Mouse (Mus musculus): ENCODE data around the gene Fam19a4. TPM values are rescaled to one million over a fixed set of nuclear protein-coding genes. Genes with fewer than 3 reads are reported as not detected.
"Not testable (repeated sequence)": the region's sequence is repeated elsewhere in the genome, so short reads cannot be mapped to it uniquely, and the experiment has no call there.

Gene Fam19a4
- total RNA-seq, 4 experiments from 2014 or later: 0.31 to 0.43 TPM; not detected in 2

- DNase-seq (ENCODE audit: low spot score in 2 of 2): no peak
Measured at GRCm38 (mm10) chr6:96944796-96945195, 115.4 kb downstream of the Fam19a4 start.

GRCm38 (mm10) chr6:96935776-96936175 lies 124.4 kb downstream of the Fam19a4 start:
- no peak for DNase-seq (ENCODE audit: low spot score in 2 of 2)

- no peak for DNase-seq (ENCODE audit: low spot score in 2 of 2)
Measured at GRCm38 (mm10) chr6:96909061-96909480, 151.1 kb downstream of the Fam19a4 start.

GRCm38 (mm10) chr6:96877105-96877504 lies 183.1 kb downstream of the Fam19a4 start:
- DNase-seq (ENCODE audit: low spot score in 2 of 2): not testable (repeated sequence)

GRCm38 (mm10) chr6:96876651-96877050 lies 183.6 kb downstream of the Fam19a4 start:
- not testable (repeated sequence) for DNase-seq (ENCODE audit: low spot score in 2 of 2)

- no peak for DNase-seq (ENCODE audit: low spot score in 2 of 2)
Measured at GRCm38 (mm10) chr6:96853065-96853464, 207.1 kb downstream of the Fam19a4 start.

GRCm38 (mm10) chr6:96843944-96844343 lies 216.3 kb downstream of the Fam19a4 start:
- no peak for DNase-seq (ENCODE audit: low spot score in 2 of 2)

GRCm38 (mm10) chr6:96840634-96841033 lies 219.6 kb downstream of the Fam19a4 start:
- DNase-seq (ENCODE audit: low spot score in 2 of 2): no peak

- no peak for DNase-seq (ENCODE audit: low spot score in 2 of 2)
Measured at GRCm38 (mm10) chr6:96826626-96827025, 233.6 kb downstream of the Fam19a4 start.

- no peak for DNase-seq (ENCODE audit: low spot score in 2 of 2)
Measured at GRCm38 (mm10) chr6:96802981-96803380, 257.2 kb downstream of the Fam19a4 start.

- no peak for DNase-seq (ENCODE audit: low spot score in 2 of 2)
Measured at GRCm38 (mm10) chr6:96798746-96799145, 261.5 kb downstream of the Fam19a4 start.

GRCm38 (mm10) chr6:96797451-96797850 lies 262.8 kb downstream of the Fam19a4 start:
- no peak for DNase-seq (ENCODE audit: low spot score in 2 of 2)

Other genes with a start within 250 kb of the Fam19a4 start
- 10 to 100 TPM; 21.6 to 24.8 (median 23.2) TPM for gene Eogt, start 88.8 kb upstream of the Fam19a4 start, total RNA-seq (2022)
- gene Tmf1, start 118.7 kb upstream of the Fam19a4 start, total RNA-seq (2022): 10 to 100 TPM; 51.1 to 54.6 (median 52.1) TPM
- gene Uba3, start 145.2 kb upstream of the Fam19a4 start, total RNA-seq (2022): 10 to 100 TPM; 68.2 to 76.3 (median 70.4) TPM
- 100 to 1,000 TPM; 158 to 182 (median 170) TPM for gene Arl6ip5, start 150.3 kb upstream of the Fam19a4 start, total RNA-seq (2022)
- gene Lmod3, start 192.3 kb upstream of the Fam19a4 start, total RNA-seq (2022): under 1 TPM in 1 of 4 experiments, not detected in 3; 0.16 TPM